ENCODE assay signal across 9 mouse cellular contexts in the genomic region with DNA sequence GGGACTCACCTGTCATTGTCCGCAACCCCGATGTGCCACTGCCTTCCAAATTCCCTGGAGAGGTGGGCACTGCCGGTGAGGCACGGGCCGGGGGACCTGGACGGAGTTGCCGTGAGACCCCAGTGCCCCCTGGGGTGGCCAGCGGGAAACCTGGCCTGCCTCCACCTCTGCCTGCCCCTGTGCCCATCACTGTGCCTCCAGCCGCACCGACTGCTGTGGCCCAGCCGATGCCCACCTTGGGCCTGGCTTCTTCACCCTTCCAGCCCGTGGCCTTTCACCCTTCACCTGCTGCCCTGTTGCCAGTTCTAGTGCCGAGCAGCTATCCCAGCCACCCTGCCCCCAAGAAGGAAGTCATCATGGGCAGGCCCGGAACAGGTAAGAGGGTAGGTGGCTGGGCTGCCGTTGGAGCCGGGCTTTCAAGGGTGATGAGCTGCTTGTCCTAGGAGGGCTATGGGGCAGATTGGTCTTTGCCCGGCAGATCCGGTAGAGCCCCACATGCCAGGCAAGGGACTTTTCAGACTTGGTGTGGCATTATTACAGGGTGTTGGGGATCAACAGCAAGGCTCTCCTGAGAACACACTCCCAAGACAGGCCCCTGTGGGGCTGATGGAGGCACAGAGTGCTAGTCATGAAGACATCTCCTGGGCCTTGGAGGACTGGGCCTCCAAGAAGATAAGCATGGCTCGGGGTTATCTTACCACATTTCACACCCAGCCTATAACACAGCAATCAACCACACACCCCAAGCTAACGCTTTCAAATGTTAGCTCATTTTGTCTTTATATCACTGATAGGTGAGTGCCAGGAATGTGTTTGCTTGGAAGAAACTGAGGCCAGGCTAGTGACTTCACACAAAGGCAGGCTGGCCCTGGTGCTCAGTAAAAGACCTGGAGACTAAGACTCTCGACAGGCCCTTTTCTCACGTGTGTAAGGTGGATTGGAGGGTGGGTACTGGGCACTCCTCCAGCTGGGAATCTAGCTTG. TPM values are rescaled to one million over a fixed set of nuclear protein-coding genes. Genes with fewer than 3 reads are reported as not detected.
DNase-seq lines count a peak whose midpoint lies in the region; ATAC-seq and TF ChIP-seq lines count a peak whose summit lies in the region.
"Had no signal": no experiment of that assay in that cellular context is flagged by ENCODE, and none has a peak within 500 bp of the region (broad histone marks: within the 10 kb centered on the region; RNA-seq: fewer than 3 reads in every experiment).

No protein-coding gene starts in this region.

- no peaks in the 10 kb centered on the region for H3K9me3 ChIP-seq in hindbrain, postnatal 0 days (ENCODE audit: low read length)
- H3K9me3 ChIP-seq in neural tube, embryonic 14.5 days (ENCODE audit: control insufficient read depth, low read length) = no peaks in the 10 kb centered on the region

- H3K4me3 ChIP-seq in gastrocnemius, adult 2 months = no peak overlapping the region
- no peak overlapping the region for H3K4me3 ChIP-seq in hindbrain, postnatal 0 days (ENCODE audit: low read length)
- H3K4me3 ChIP-seq in neural tube, embryonic 14.5 days (ENCODE audit: low read depth, low read length) = no peak overlapping the region

- H3K27ac ChIP-seq in gastrocnemius, adult 2 months = no peak overlapping the region
- no peak overlapping the region for H3K27ac ChIP-seq in hindbrain, postnatal 0 days
- H3K27ac ChIP-seq in neural tube, embryonic 14.5 days (ENCODE audit: low read depth, low read length) = no peak overlapping the region

- H3K4me1 ChIP-seq in hindbrain, postnatal 0 days (ENCODE audit: insufficient read depth, low read length) = peaks cover 20% of the 10 kb centered on the region
- peaks cover 33% of the 10 kb centered on the region for H3K4me1 ChIP-seq in neural tube, embryonic 14.5 days (ENCODE audit: control insufficient read depth, insufficient read depth, low read length)

- 90% methylated on average over 22 of the region's 22 CpGs for WGBS in hindbrain, postnatal 0 days
- 91% methylated on average over 22 of the region's 22 CpGs for WGBS in neural tube, embryonic 14.5 days

- H3K4me2 ChIP-seq in hindbrain, postnatal 0 days (ENCODE audit: low read depth, low read length) = no peak overlapping the region
- no peak overlapping the region for H3K4me2 ChIP-seq in neural tube, embryonic 14.5 days (ENCODE audit: low read depth, low read length)

- H3K36me3 ChIP-seq in hindbrain, postnatal 0 days (ENCODE audit: insufficient read depth, low read length) = peaks cover 21% of the 10 kb centered on the region; the same call in 1 of the 2 replicates
- peaks cover 23% of the 10 kb centered on the region for H3K36me3 ChIP-seq in neural tube, embryonic 14.5 days (ENCODE audit: control insufficient read depth, insufficient read depth, low read length)

- peak overlapping the region; percentile 35 for H3K9ac ChIP-seq in hindbrain, postnatal 0 days (replicated peaks; ENCODE audit: low read length)
- H3K9ac ChIP-seq in neural tube, embryonic 14.5 days (replicated peaks; ENCODE audit: low read depth, low read length) = peak overlapping the region; percentile 4; the same call in 1 of the 2 replicates

- ATAC-seq in hindbrain, postnatal 0 days = no peak
- no peak for ATAC-seq in neural tube, embryonic 14.5 days (ENCODE audit: low read depth)

- intact Hi-C loops in gastrocnemius, adult 2 months (cut with DNase I) = no loop called here
- intact Hi-C loops in gastrocnemius, postnatal 14 days (cut with DNase I; ENCODE audit: low total_unique reads) = no loop called here

- DNase-seq in gastrocnemius, adult 2 months = peak; percentile 27
- no peak for DNase-seq in gastrocnemius, postnatal 14 days
- DNase-seq in testis, postnatal 10 days (ENCODE audit: low spot score) = peak; percentile 44
- no peak for DNase-seq in testis, postnatal 14 days (ENCODE audit: low spot score)
- no peak for DNase-seq in hindbrain, postnatal 0 days (ENCODE audit: low spot score)
- DNase-seq in layer of hippocampus, adult 9-10 months (ENCODE audit: low spot score) = no peak
- no peak for DNase-seq in embryo, embryonic 10.5 days (ENCODE audit: low spot score)
- DNase-seq: gastrocnemius, postnatal 25 days had no signal

- no peak for TF ChIP-seq CTCF in gastrocnemius, adult 2 months (IDR thresholded peaks at IDR 0.05)
- TF ChIP-seq CTCF in hindbrain, postnatal 0 days (IDR thresholded peaks at IDR 0.05; ENCODE audit: low read depth) = no peak

- H3K27me3 ChIP-seq in hindbrain, postnatal 0 days (ENCODE audit: insufficient read depth, low read length) = no peaks in the 10 kb centered on the region
- no peaks in the 10 kb centered on the region for H3K27me3 ChIP-seq in neural tube, embryonic 14.5 days (ENCODE audit: control insufficient read depth, insufficient read depth, low read length)

RNA-seq across cellular contexts. Expression of a gene that starts 6.0 kb away (rescaled TPM):
- total RNA-seq in gastrocnemius, adult 2 months (2021) = 10 to 100 TPM; 37.0 to 40.4 TPM
- total RNA-seq in gastrocnemius, postnatal 14 days (2021) = 10 to 100 TPM; 38.2 to 44.1 TPM
- total RNA-seq in hindbrain, postnatal 0 days (2014; rRNA removed) = 153 and 155 TPM in 2 replicates
- 28.2 and 30.6 TPM in 2 replicates for polyA plus RNA-seq in hindbrain, postnatal 0 days (2015; fragmentation: Nextera tagmentation; extraction: Ambion mirVana)
- polyA plus RNA-seq in neural tube, embryonic 14.5 days (2014; fragmentation: Nextera tagmentation; extraction: Ambion mirVana) = 43.3 and 46.6 TPM in 2 replicates

RNA-seq across cellular contexts. Expression of a gene that starts 23.0 kb away (rescaled TPM):
- total RNA-seq in gastrocnemius, adult 2 months (2021) = 1 to 10 TPM; 5.4 to 7.4 TPM
- total RNA-seq in gastrocnemius, postnatal 14 days (2021) = 10 to 100 TPM in 1 of 2 experiments, 1 to 10 TPM in 1; 9.8 to 11.8 TPM
- 19.0 and 20.8 TPM in 2 replicates for total RNA-seq in hindbrain, postnatal 0 days (2014; rRNA removed)
- polyA plus RNA-seq in hindbrain, postnatal 0 days (2015; fragmentation: Nextera tagmentation; extraction: Ambion mirVana) = 3.0 and 3.7 TPM in 2 replicates
- polyA plus RNA-seq in neural tube, embryonic 14.5 days (2014; fragmentation: Nextera tagmentation; extraction: Ambion mirVana) = 4.5 and 4.8 TPM in 2 replicates

RNA-seq across cellular contexts. Expression of a gene that starts 24.2 kb away (rescaled TPM):
- total RNA-seq in gastrocnemius, adult 2 months (2021) = under 1 TPM; 0.38 to 0.86 TPM
- 1 to 10 TPM; 3.0 to 4.5 TPM for total RNA-seq in gastrocnemius, postnatal 14 days (2021)
- 534 and 592 TPM in 2 replicates for total RNA-seq in hindbrain, postnatal 0 days (2014; rRNA removed)
- polyA plus RNA-seq in hindbrain, postnatal 0 days (2015; fragmentation: Nextera tagmentation; extraction: Ambion mirVana) = 469 and 484 TPM in 2 replicates
- 561 and 590 TPM in 2 replicates for polyA plus RNA-seq in neural tube, embryonic 14.5 days (2014; fragmentation: Nextera tagmentation; extraction: Ambion mirVana)

RNA-seq across cellular contexts. Expression of a gene that starts 27.7 kb away (rescaled TPM):
- not detected for total RNA-seq in gastrocnemius, adult 2 months (2021)
- not detected for total RNA-seq in gastrocnemius, postnatal 14 days (2021)
- 0.93 and 1.4 TPM in 2 replicates for total RNA-seq in hindbrain, postnatal 0 days (2014; rRNA removed)
- 3.1 and 3.6 TPM in 2 replicates for polyA plus RNA-seq in hindbrain, postnatal 0 days (2015; fragmentation: Nextera tagmentation; extraction: Ambion mirVana)
- polyA plus RNA-seq in neural tube, embryonic 14.5 days (2014; fragmentation: Nextera tagmentation; extraction: Ambion mirVana) = 2.7 and 4.3 TPM in 2 replicates
- total RNA-seq: gastrocnemius, postnatal 25 days had no signal

RNA-seq across cellular contexts. Expression of a gene that starts 32.4 kb away (rescaled TPM):
- not detected for total RNA-seq in gastrocnemius, adult 2 months (2021)
- total RNA-seq in gastrocnemius, postnatal 14 days (2021) = not detected
- total RNA-seq in hindbrain, postnatal 0 days (2014; rRNA removed) = 56.6 and 88.3 TPM in 2 replicates
- polyA plus RNA-seq in hindbrain, postnatal 0 days (2015; fragmentation: Nextera tagmentation; extraction: Ambion mirVana) = 104 and 106 TPM in 2 replicates
- polyA plus RNA-seq in neural tube, embryonic 14.5 days (2014; fragmentation: Nextera tagmentation; extraction: Ambion mirVana) = 70.6 and 94.9 TPM in 2 replicates
- total RNA-seq: gastrocnemius, postnatal 25 days had no signal

Comparison
In these comparisons a context has a peak if more than half of its experiments do, and no peak if none do; other contexts are left out.
1. DNase-seq: peak in gastrocnemius, adult 2 months (single experiment) and testis, postnatal 10 days (single experiment); none in gastrocnemius, postnatal 14 days (single experiment), testis, postnatal 14 days (single experiment), hindbrain, postnatal 0 days (single experiment), layer of hippocampus, adult 9-10 months (single experiment) and embryo, embryonic 10.5 days (single experiment).
2. RNA of a gene that starts 24.2 kb away (total RNA-seq): 534 to 592 TPM in hindbrain, postnatal 0 days; 3.0 to 4.5 TPM in gastrocnemius, postnatal 14 days and 0.38 to 0.86 TPM in gastrocnemius, adult 2 months; every median in the first group is over 10 times any median in the second.